Mouse (Mus musculus) activated CD4-positive, CD25-positive, alpha-beta regulatory T cell, adult 9 weeks (primary cell): ENCODE results near the gene Atxn7. TPM values are rescaled to one million over a fixed set of nuclear protein-coding genes. Genes with fewer than 3 reads are reported as not detected.

Source experiments
- polyA plus RNA-seq: library from polyadenylated mRNA; unstranded; fragments of 100-300 nt; shearing (Covaris generic); gene quantifications from one replicate; pipeline ENCODE4 v1.2.1, GENCODE M21; 2017

Gene Atxn7
- 6.4 TPM for polyA plus RNA-seq

DNA sequence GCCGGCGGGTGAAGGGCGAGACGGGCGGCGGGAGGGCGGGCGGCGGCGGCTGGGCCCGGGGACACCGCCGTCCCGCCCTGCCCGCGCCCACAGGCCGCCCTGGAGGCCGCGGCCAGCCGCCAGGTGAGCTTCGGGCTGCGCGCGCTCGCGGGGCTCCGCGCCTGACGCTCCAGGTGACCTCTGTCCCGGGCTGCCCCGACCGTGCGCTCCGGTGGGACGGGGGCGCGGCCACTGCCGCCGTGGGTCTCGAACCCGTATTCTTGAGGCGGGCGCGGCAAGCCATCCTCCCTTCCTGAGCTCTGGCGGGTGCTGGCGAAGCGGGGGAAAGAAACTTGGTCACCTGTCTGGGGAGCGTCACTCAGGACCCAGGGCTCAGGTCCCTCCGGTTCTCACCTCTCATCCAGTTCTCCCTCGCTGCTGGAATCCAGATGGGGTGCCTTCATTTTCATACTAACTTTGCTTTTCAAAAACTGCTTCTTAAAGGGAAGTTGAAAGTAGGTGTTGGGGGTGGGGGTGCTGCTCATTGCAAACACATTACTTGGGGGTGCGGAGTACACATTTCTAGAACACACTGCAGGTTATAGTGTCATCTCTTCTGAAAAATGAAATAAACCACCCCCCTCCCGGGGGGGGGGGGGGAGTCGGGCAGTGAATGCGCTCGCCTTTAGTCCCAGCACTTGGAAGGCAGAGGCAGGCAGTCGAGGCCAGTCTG is at the start of gene Atxn7, which contains the start of gene Thoc7:
Atxn7 (plus strand) TSS at position 40 of the 712 bp plus-strand sequence.
Thoc7 (minus strand) TSS at position 452 of the 712 bp plus-strand sequence.

GRCm38 (mm10) chr14:13914387-13915082 is 46.7 kb upstream of the Atxn7 start, which contains the start of gene Gm281:
TSS of gene Gm281 (minus strand) at chr14:13914478.

GRCm38 (mm10) chr14:14120230-14121096 is 159.2 kb downstream of the Atxn7 start, which contains the start of gene Psmd6:
TSS of gene Psmd6 (minus strand) at chr14:14120984.

Other genes starting within 250 kb of the Atxn7 start
- gene Gm281, start 47.0 kb upstream of the Atxn7 start, polyA plus RNA-seq = not detected
- 152 TPM for gene Thoc7, start 412 bp downstream of the Atxn7 start, polyA plus RNA-seq
- gene Psmd6, start 159.5 kb downstream of the Atxn7 start, polyA plus RNA-seq = 154 TPM
- not detected for gene Olfr720, start 225.4 kb downstream of the Atxn7 start, polyA plus RNA-seq